Mouse (Mus musculus): ENCODE data around the gene Krt16.
A peak's percentile ranks its signal among the peaks of the same experiment; 100 is the strongest.

DNA sequence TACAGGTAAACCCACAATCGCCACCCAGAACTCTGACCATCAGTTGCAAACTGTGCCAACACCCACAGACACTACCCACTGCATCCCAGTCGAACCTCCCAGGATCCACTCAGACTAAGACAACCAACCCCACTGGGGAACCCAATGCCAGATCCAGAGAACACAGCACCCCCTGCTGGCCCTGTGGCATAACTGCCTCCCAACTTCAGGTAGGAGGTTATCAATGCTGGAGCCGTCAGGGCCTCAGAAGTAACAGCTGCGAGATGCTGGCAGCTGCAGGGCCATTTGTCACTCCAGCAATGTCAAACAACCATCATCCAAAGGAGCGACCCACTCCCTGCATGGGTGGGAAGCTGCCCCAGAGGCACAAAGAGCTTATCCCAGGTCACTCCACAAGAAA is 49.1 kb upstream of the Krt16 start:
- TF ChIP-seq CTCF (IDR thresholded peaks at IDR 0.05; ENCODE audit: low read depth) = peak; percentile 78
- TF ChIP-seq EP300 (IDR thresholded peaks at IDR 0.05; ENCODE audit: low read depth) = no peak
